Comparison of ENCODE assay signal across 16 mouse cellular contexts in genomic region chr9:49906306-49906705, GRCm38 (mm10).
DNase-seq lines count a peak whose midpoint lies in the region; ATAC-seq and TF ChIP-seq lines count a peak whose summit lies in the region.
"Had no signal": no experiment of that assay in that cellular context is flagged by ENCODE, and none has a peak within 500 bp of the region (broad histone marks: within the 10 kb centered on the region; RNA-seq: fewer than 3 reads in every experiment).

No protein-coding gene starts in this region.

- no peaks in the 10 kb centered on the region for H3K27me3 ChIP-seq in liver, adult 2 months (ENCODE audit: control insufficient read depth, insufficient read depth, low read length)
- no peaks in the 10 kb centered on the region for H3K27me3 ChIP-seq in liver, embryonic 11.5 days (replicated peaks; ENCODE audit: control insufficient read depth, insufficient read depth, low read length)
- H3K27me3 ChIP-seq in heart, adult 2 months (ENCODE audit: control insufficient read depth, insufficient read depth, low read length) = no peaks in the 10 kb centered on the region
- no peaks in the 10 kb centered on the region for H3K27me3 ChIP-seq in heart, postnatal 0 days (ENCODE audit: control insufficient read depth, insufficient read depth, low read length)
- no peaks in the 10 kb centered on the region for H3K27me3 ChIP-seq in hindbrain, embryonic 12.5 days
- H3K27me3 ChIP-seq: limb, embryonic 15.5 days had no signal

- TF ChIP-seq POLR2A in liver, adult 2 months (IDR thresholded peaks at IDR 0.05; ENCODE audit: extremely low read depth, insufficient read depth, low read length) = no peak
- TF ChIP-seq POLR2A in heart, adult 2 months (IDR thresholded peaks at IDR 0.05; ENCODE audit: insufficient read depth, low read depth, low read length) = no peak

- no peak for ATAC-seq in liver, embryonic 11.5 days (replicated peaks; ENCODE audit: low FRiP score)
- peak; percentile 92 for ATAC-seq in heart, postnatal 0 days (ENCODE audit: insufficient read depth, low read depth)
- no peak for ATAC-seq in hindbrain, embryonic 12.5 days (ENCODE audit: low FRiP score)
- ATAC-seq: hindbrain, embryonic 16.5 days had no signal

- peak; percentile 8 for DNase-seq in adrenal gland, postnatal 10 days
- DNase-seq in adrenal gland, adult 18-20 months (ENCODE audit: low spot score in 2 of 2) = no peak
- DNase-seq in liver, adult 2 months (ENCODE audit: extremely low read depth, low read depth, low spot score) = peak; percentile 1
- DNase-seq in liver, embryonic 11.5 days (ENCODE audit: low spot score) = no peak
- DNase-seq in heart, adult 2 months = no peak
- peak; percentile 81 for DNase-seq in heart, postnatal 0 days (ENCODE audit: low spot score)
- DNase-seq in urinary bladder, postnatal 10 days (ENCODE audit: low spot score) = no peak
- DNase-seq: adrenal gland, adult 8-10 months; cerebellum, adult 11 months; kidney, adult 9 months; lung, postnatal 14 days; right cerebral cortex, adult 18-20 months had no signal

- H3K9me3 ChIP-seq in liver, embryonic 11.5 days (ENCODE audit: control insufficient read depth, low read length) = no peaks in the 10 kb centered on the region
- no peaks in the 10 kb centered on the region for H3K9me3 ChIP-seq in heart, postnatal 0 days (replicated peaks; ENCODE audit: control insufficient read depth, low read length)
- no peaks in the 10 kb centered on the region for H3K9me3 ChIP-seq in hindbrain, embryonic 12.5 days (replicated peaks)
- H3K9me3 ChIP-seq: limb, embryonic 15.5 days; midbrain, embryonic 10.5 days had no signal

- no peaks in the 10 kb centered on the region for H3K79me2 ChIP-seq in liver, adult 2 months (ENCODE audit: control insufficient read depth, insufficient read depth, low read length)
- no peaks in the 10 kb centered on the region for H3K79me2 ChIP-seq in heart, adult 2 months (replicated peaks; ENCODE audit: control insufficient read depth, insufficient read depth, low read length)

- H3K27ac ChIP-seq in liver, adult 2 months (replicated peaks; ENCODE audit: insufficient read depth, low read depth, low read length) = no peak overlapping the region
- no peak overlapping the region for H3K27ac ChIP-seq in liver, embryonic 11.5 days (ENCODE audit: low read depth, low read length)
- peak overlapping the region; percentile 45; the same call in 1 of the 2 replicates for H3K27ac ChIP-seq in heart, adult 2 months
- peak overlapping the region; percentile 78 for H3K27ac ChIP-seq in heart, postnatal 0 days (ENCODE audit: low read depth)
- no peak overlapping the region for H3K27ac ChIP-seq in hindbrain, embryonic 12.5 days
- H3K27ac ChIP-seq: limb, embryonic 15.5 days; midbrain, embryonic 10.5 days had no signal

- no peak overlapping the region for H3K9ac ChIP-seq in liver, adult 2 months (ENCODE audit: low read depth, low read length)
- no peak overlapping the region for H3K9ac ChIP-seq in liver, embryonic 11.5 days (ENCODE audit: low read depth, low read length)
- H3K9ac ChIP-seq in heart, adult 2 months (ENCODE audit: low read depth, low read length) = no peak overlapping the region; the same call in 1 of the 2 replicates
- H3K9ac ChIP-seq in heart, postnatal 0 days (replicated peaks; ENCODE audit: low read depth, low read length) = no peak overlapping the region
- no peak overlapping the region for H3K9ac ChIP-seq in hindbrain, embryonic 12.5 days
- H3K9ac ChIP-seq: limb, embryonic 15.5 days had no signal

- 56% methylated on average over 4 of the region's 4 CpGs for WGBS in liver, adult 2 months
- WGBS in liver, embryonic 11.5 days = 58% methylated on average over 4 of the region's 4 CpGs
- 9% methylated on average over 4 of the region's 4 CpGs for WGBS in heart, adult 2 months
- 6% methylated on average over 4 of the region's 4 CpGs for WGBS in heart, postnatal 0 days
- WGBS in hindbrain, embryonic 12.5 days = 79% methylated on average over 4 of the region's 4 CpGs

- H3K4me1 ChIP-seq in liver, adult 2 months (ENCODE audit: control insufficient read depth, insufficient read depth, low read length) = no peaks in the 10 kb centered on the region
- no peaks in the 10 kb centered on the region for H3K4me1 ChIP-seq in liver, embryonic 11.5 days (replicated peaks; ENCODE audit: control insufficient read depth, insufficient read depth, low read length)
- H3K4me1 ChIP-seq in heart, adult 2 months (ENCODE audit: control insufficient read depth, insufficient read depth, low read length) = peaks cover 5% of the 10 kb centered on the region
- peaks cover 13% of the 10 kb centered on the region for H3K4me1 ChIP-seq in heart, postnatal 0 days (ENCODE audit: control insufficient read depth, insufficient read depth)
- H3K4me1 ChIP-seq in hindbrain, embryonic 12.5 days = no peaks in the 10 kb centered on the region
- H3K4me1 ChIP-seq: limb, embryonic 15.5 days; midbrain, embryonic 10.5 days had no signal

- no peak for TF ChIP-seq EP300 in heart, adult 2 months (IDR thresholded peaks at IDR 0.05; ENCODE audit: insufficient read depth, low read depth, low read length)
- peak; percentile 81; the same call in 1 of the 2 replicates for TF ChIP-seq EP300 in heart, postnatal 0 days (IDR thresholded peaks at IDR 0.05; ENCODE audit: low read depth)

- intact Hi-C loops in heart, adult 2 months (cut with DNase I) = no loop called here

- H3K4me2 ChIP-seq in liver, embryonic 11.5 days = no peak overlapping the region
- H3K4me2 ChIP-seq in heart, postnatal 0 days (ENCODE audit: low read depth, low read length) = no peak overlapping the region; the same call in 1 of the 2 replicates
- H3K4me2 ChIP-seq in hindbrain, embryonic 12.5 days (replicated peaks) = no peak overlapping the region
- H3K4me2 ChIP-seq: limb, embryonic 15.5 days had no signal

- no peak overlapping the region for H3K4me3 ChIP-seq in liver, adult 2 months (ENCODE audit: insufficient read depth, low read depth, low read length)
- no peak overlapping the region for H3K4me3 ChIP-seq in liver, embryonic 11.5 days (ENCODE audit: low read depth, low read length)
- no peak overlapping the region for H3K4me3 ChIP-seq in heart, adult 2 months
- no peak overlapping the region for H3K4me3 ChIP-seq in heart, postnatal 0 days (ENCODE audit: low read depth, low read length)
- no peak overlapping the region for H3K4me3 ChIP-seq in hindbrain, embryonic 12.5 days
- H3K4me3 ChIP-seq: limb, embryonic 15.5 days; midbrain, embryonic 10.5 days had no signal

- TF ChIP-seq CTCF in liver, adult 2 months (IDR thresholded peaks at IDR 0.05; ENCODE audit: low read depth, low read length) = no peak
- no peak for TF ChIP-seq CTCF in heart, adult 2 months (IDR thresholded peaks at IDR 0.05)
- TF ChIP-seq CTCF in heart, postnatal 0 days (IDR thresholded peaks at IDR 0.05; ENCODE audit: low read depth) = no peak

- H3K36me3 ChIP-seq in liver, adult 2 months (ENCODE audit: control insufficient read depth, insufficient read depth, low read length) = no peaks in the 10 kb centered on the region
- no peaks in the 10 kb centered on the region for H3K36me3 ChIP-seq in liver, embryonic 11.5 days (ENCODE audit: control insufficient read depth, insufficient read depth, low read length)
- no peaks in the 10 kb centered on the region for H3K36me3 ChIP-seq in heart, adult 2 months (ENCODE audit: control insufficient read depth, insufficient read depth, low read length)
- H3K36me3 ChIP-seq in heart, postnatal 0 days (replicated peaks; ENCODE audit: control insufficient read depth, insufficient read depth, low read length) = no peaks in the 10 kb centered on the region
- H3K36me3 ChIP-seq in hindbrain, embryonic 12.5 days = no peaks in the 10 kb centered on the region
- H3K36me3 ChIP-seq: limb, embryonic 15.5 days; midbrain, embryonic 10.5 days had no signal

Comparison
In these comparisons a context has a peak if more than half of its experiments do, and no peak if none do; other contexts are left out.
1. DNase-seq: peak in adrenal gland, postnatal 10 days (single experiment), liver, adult 2 months (single experiment) and heart, postnatal 0 days (single experiment); none in adrenal gland, adult 18-20 months (0 of 2), liver, embryonic 11.5 days (single experiment), heart, adult 2 months (0 of 2) and urinary bladder, postnatal 10 days (single experiment).
2. H3K27ac ChIP-seq: peak in heart, adult 2 months (single experiment) and heart, postnatal 0 days (single experiment); none in liver, adult 2 months (single experiment), liver, embryonic 11.5 days (single experiment) and hindbrain, embryonic 12.5 days (single experiment).